Mouse (Mus musculus) adrenal gland, adult 2 months (tissue): ENCODE data around the gene Hnrnpd. TPM values are rescaled to one million over a fixed set of nuclear protein-coding genes. Genes with fewer than 3 reads are reported as not detected.
A peak's percentile ranks its signal among the peaks of the same experiment; 100 is the strongest.

Experiments used
- DNase-seq: peaks from one replicate; pipeline ENCODE4 v3.0.0; 2021
- polyA plus RNA-seq: library from polyadenylated mRNA; depleted of rRNA; stranded (reverse); fragments of >200 nt; gene quantifications from 2 replicates; pipeline ENCODE4 v1.2.3, GENCODE M21; 2012; rRNA removed
- total RNA-seq, 2 experiments: library from RNA; stranded (reverse); gene quantifications; 2 replicates each; pipeline ENCODE4 v1.2.3; 2021

The Hnrnpd gene
- total and polyA plus RNA-seq, 3 experiments, result 52.5 to 161 (median 82.6) TPM

GRCm38 (mm10) chr5:99959236-99959936, 19.4 kb downstream of the Hnrnpd start:
- no peak for DNase-seq

GRCm38 (mm10) chr5:99958666-99959065, 20.1 kb downstream of the Hnrnpd start:
- DNase-seq, result no peak

- no peak for DNase-seq
Measured at GRCm38 (mm10) chr5:99953883-99954282, 24.9 kb downstream of the Hnrnpd start.

DNA sequence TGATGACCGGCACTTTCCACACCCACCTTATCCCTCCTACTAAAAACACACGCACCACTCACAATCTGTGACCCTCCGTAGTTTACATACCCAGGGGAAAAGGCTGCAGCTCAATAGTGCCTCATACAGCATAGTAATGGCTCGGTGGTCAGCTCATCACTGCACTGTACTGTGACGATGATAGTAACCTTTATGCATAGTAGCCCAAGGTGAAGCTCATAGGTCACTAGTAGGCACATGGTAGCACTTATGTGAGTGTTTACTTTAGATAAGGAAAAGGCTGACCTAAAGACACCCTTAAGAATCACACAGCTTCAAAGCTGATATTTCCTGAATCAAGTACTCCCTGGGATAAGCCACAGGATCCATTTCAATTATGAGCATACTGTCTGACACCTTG, 26.2 kb downstream of the Hnrnpd start:
- no peak for DNase-seq

DNA sequence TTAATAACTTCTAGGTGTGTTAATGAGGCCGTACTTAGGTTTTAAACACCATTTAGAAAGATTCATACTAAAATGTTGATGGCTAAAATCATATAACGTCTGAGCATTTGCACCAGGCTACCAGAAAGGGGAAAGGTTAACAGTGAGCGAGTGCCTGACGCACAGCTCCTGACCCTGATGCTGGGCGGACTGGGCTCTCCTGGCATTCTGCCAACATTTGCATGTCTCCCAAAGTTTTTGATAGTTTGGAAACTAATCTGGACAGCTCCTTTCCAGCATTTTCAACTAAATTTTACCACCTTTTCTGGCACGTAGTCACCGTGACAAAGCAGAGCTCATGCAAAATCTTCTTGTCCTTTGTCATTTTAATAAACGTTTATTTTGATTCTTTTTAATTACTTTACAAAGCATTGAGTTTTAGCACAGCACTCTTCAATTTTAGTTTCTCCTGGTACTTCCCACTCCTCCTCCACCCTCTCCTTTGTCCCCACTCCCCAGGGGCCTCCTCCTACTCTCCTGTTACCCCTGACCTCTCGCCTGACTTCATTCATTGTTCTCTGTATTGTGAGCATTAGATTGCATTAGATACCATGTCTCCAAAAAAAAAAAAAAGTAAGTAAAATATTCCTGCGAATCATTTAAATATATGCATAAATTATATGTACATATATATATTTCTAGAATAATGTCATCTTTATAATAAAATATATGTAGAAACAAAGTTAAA, 36.8 kb downstream of the Hnrnpd start:
- peak; percentile 54 for DNase-seq

DNA sequence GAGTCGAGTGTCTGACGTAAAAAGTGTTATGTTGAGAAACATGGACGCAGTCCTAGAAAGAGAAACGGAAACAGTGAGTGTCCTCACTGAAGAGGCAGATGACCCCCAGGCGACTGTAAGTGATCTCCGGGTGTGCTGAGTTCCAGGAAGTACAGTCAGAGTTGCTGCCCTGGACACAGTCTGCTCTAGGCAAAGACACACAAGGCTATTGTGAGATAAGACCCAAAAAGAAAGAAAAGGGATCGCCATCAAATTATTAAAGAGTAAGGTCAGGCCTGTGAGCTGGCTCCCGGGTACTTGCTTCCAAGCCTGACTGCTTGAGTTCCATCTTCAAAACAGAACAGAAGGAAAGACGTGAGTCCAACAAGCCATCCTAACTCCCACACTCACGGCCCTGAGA, 37.5 kb downstream of the Hnrnpd start:
- DNase-seq, result no peak

GRCm38 (mm10) chr5:99939440-99939839, 39.3 kb downstream of the Hnrnpd start:
- DNase-seq, result no peak

DNA sequence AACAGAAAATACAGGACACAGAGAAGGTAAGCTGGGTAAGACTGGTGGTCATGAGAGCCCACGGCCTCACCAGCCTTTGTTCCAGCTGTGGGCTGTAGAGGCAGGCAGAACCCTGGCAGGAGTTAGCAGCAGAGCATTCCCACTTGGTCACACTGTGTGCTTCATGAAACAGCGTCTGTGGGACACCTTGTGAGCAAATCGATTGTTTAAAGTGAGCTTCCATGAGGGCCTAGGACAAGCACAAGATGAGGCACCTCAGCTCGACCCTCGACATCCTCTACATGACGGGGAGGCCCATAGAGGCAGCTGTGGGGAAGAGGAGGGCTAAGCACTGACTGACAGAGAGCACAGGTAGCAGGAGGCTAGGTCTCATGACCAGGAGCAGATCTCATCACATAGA, 46.8 kb downstream of the Hnrnpd start:
- DNase-seq, result no peak

- DNase-seq, result peak; percentile 51
Measured at GRCm38 (mm10) chr5:99927951-99928350, 50.8 kb downstream of the Hnrnpd start.

DNA sequence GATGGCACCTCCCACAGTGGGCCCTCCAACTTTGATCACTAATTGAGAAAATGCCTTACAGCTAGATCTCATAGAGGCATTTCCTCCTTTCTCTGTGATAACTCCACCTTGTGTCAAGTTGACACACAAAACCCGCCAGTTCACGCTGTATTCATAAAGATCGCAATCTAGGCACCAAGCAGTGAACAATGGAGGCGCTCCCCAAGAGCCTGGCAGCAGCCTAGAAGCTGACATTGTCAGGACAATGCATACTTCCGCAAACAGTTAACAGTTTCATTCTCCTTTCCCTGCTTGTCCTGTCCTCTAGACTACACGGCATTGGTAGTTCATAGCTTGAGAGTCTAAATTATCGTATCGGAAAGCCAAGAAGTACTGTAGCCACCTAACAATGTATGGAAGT, 56.7 kb downstream of the Hnrnpd start:
- no peak for DNase-seq

DNA sequence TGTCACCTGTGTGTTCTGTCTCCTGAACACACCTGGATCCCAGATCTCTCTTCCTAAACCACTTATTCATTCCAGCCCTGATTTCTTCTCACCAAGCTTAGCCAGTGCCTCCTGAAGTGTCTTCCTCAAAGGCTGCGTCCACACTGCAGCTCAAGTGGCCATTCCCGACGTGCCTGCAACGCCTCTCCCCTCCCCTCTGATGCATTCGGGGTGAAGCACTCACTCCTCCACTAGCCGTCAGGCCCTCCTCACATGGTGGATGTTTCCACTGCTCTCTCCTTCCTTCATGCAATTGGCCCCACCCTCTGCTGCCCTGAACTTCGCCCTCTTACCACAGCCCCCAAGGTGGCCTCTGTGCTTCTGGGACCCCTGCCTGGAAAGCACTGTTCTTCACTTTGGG, 63.2 kb downstream of the Hnrnpd start:
- no peak for DNase-seq

DNA sequence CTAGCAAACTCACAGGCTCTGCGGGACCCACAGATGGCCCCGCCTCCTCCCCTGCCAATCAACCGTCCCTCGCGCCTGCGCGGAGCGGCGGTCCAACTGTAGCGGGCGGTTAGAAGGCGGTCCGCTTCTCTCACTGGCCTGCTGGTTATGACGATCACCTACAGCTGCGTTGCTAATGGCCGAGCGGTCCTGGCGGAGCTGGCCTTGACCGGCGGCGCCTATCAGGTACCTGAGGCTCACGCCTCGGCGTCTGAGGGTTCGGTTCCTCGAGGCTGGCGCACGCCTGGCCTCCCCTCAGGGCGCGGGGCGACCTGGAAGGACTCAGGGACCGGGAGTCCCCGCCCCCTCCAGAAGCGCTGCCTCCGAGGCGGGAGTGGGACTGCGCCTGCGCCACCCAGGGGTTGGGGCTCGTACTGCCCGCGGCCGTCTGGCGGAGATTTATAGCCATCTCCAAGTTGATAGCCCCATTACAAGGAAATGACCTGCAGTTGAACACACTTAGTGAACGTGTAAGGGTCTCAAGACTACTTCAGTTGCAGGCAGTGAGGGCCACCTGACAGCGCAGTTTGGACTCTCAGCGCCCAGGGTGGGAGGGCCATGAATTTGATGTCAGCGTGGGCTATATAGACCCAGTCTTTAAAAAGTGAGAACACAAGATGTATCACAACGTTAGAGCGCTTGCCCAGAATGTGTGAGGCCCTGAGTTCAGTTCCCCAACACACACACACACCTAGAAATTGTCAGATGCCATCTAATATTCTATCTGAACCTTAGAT, 72.4 kb downstream of the Hnrnpd start, which contains the start of gene Vamp9:
TSS of gene Vamp9 (plus strand) at position 74 of the 776 bp plus-strand sequence.
- DNase-seq, result peak; percentile 97

Other genes with a start within 250 kb of the Hnrnpd start
- 10 to 100 TPM in 1 of 2 experiments, 1 to 10 TPM in 1; 9.1 to 11.4 TPM for gene Rasgef1b, start 249.9 kb downstream of the Hnrnpd start, total RNA-seq
- 2.2 and 2.9 TPM in 2 replicates for gene Rasgef1b, start 249.9 kb downstream of the Hnrnpd start, polyA plus RNA-seq
- 1 to 10 TPM in 1 of 2 experiments, under 1 TPM in 1; 0.62 to 1.2 TPM for gene Vamp9, start 72.7 kb downstream of the Hnrnpd start, total RNA-seq
- 0.67 and 1.0 TPM in 2 replicates for gene Vamp9, start 72.7 kb downstream of the Hnrnpd start, polyA plus RNA-seq
- gene 4930524J08Rik, start 123 bp upstream of the Hnrnpd start, total RNA-seq, result 1 to 10 TPM in 1 of 2 experiments, under 1 TPM in 1; 0.86 to 1.8 TPM
- gene 4930524J08Rik, start 123 bp upstream of the Hnrnpd start, polyA plus RNA-seq, result 2.9 and 4.8 TPM in 2 replicates
- gene Hnrnpdl, start 60.7 kb upstream of the Hnrnpd start, total RNA-seq, result 100 to 1,000 TPM; 100 to 114 TPM
- gene Hnrnpdl, start 60.7 kb upstream of the Hnrnpd start, polyA plus RNA-seq, result 70.4 and 79.3 TPM in 2 replicates
- gene Enoph1, start 61.0 kb upstream of the Hnrnpd start, total RNA-seq, result 10 to 100 TPM; 26.5 to 35.8 TPM
- gene Enoph1, start 61.0 kb upstream of the Hnrnpd start, polyA plus RNA-seq, result 54.3 and 58.6 TPM in 2 replicates
- 10 to 100 TPM in 1 of 2 experiments, 1 to 10 TPM in 1; 9.3 to 19.0 TPM for gene Tmem150c, start 180.9 kb upstream of the Hnrnpd start, total RNA-seq
- 1.3 and 1.9 TPM in 2 replicates for gene Tmem150c, start 180.9 kb upstream of the Hnrnpd start, polyA plus RNA-seq